Mouse (Mus musculus): ENCODE results near the gene Edar. TPM values are rescaled to one million over a fixed set of nuclear protein-coding genes. Genes with fewer than 3 reads are reported as not detected.
A peak's percentile ranks its signal among the peaks of the same experiment; 100 is the strongest.
"Not testable (repeated sequence)": the region's sequence is repeated elsewhere in the genome, so short reads cannot be mapped to it uniquely, and the experiment has no call there.

Gene Edar
- 2.5 and 3.0 TPM in 2 replicates for polyA plus RNA-seq (2014; fragmentation: Nextera tagmentation; extraction: Ambion mirVana)

GRCm38 (mm10) chr10:58675533-58675932, at the start of gene Edar:
TSS of gene Edar (minus strand) at chr10:58675654.
- 2% methylated on average over 20 of the region's 20 CpGs for WGBS
- H3K27me3 ChIP-seq (ENCODE audit: control insufficient read depth, insufficient read depth, low read length): no peaks in the 10 kb centered on the region
- no peaks in the 10 kb centered on the region for H3K4me1 ChIP-seq (ENCODE audit: control insufficient read depth, insufficient read depth, low read length)
- no peaks in the 10 kb centered on the region for H3K36me3 ChIP-seq (ENCODE audit: control insufficient read depth, insufficient read depth, low read length)
- H3K4me2 ChIP-seq (ENCODE audit: low read depth, severe bottlenecking): peak within 1 kb of the TSS; percentile 42
- H3K9ac ChIP-seq (ENCODE audit: low read length): no peak within 1 kb of the TSS
- peak; percentile 93 for ATAC-seq (ENCODE audit: insufficient number of reproducible peaks, low FRiP score, low TSS enrichment, low read depth)
- peak; percentile 93 for DNase-seq (ENCODE audit: low spot score)
- H3K4me3 ChIP-seq (ENCODE audit: low read depth, low read length): 0 out of 2 replicates have a peak within 1 kb of the TSS, but pooled peaks have one; percentile 19
- no peak within 1 kb of the TSS for H3K27ac ChIP-seq (replicated peaks; ENCODE audit: low read depth, low read length)
- no peaks in the 10 kb centered on the region for H3K9me3 ChIP-seq (ENCODE audit: control insufficient read depth, low read length)

GRCm38 (mm10) chr10:58718110-58718509, 42.7 kb upstream of the Edar start, which contains the start of gene Gm17542:
TSS of gene Gm17542 (minus strand) at chr10:58718210.
- H3K27ac ChIP-seq (replicated peaks; ENCODE audit: low read depth, low read length); H3K4me1 ChIP-seq (ENCODE audit: control insufficient read depth, insufficient read depth, low read length); H3K9ac ChIP-seq (ENCODE audit: low read length); DNase-seq (ENCODE audit: low spot score); H3K4me3 ChIP-seq (ENCODE audit: low read depth, low read length); H3K27me3 ChIP-seq (ENCODE audit: control insufficient read depth, insufficient read depth, low read length); H3K4me2 ChIP-seq (ENCODE audit: low read depth, severe bottlenecking); ATAC-seq (ENCODE audit: insufficient number of reproducible peaks, low FRiP score, low TSS enrichment, low read depth); H3K36me3 ChIP-seq (ENCODE audit: control insufficient read depth, insufficient read depth, low read length); H3K9me3 ChIP-seq (ENCODE audit: control insufficient read depth, low read length): not testable (repeated sequence)

DNA sequence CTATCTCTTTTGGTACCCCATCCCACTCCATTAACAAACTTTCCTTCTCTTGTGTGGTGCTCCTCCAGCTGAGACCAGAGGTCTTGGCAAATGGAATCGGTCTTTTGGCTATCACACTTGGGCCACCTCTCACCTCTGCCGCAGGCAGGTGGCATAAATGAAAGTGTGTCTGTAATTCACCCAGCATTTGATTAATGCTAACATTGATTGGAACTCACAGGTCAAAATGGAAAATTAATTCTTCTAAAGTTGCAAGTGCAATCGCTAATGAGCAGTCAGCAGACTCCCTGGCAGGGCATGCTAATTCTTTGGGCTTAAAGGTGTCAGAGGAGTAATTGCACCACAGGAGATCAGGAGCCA, 39.3 kb upstream of the Edar start:
- 33% methylated on average over 3 of the region's 3 CpGs for WGBS
- Histone ChIP-seq H3K4me2 (ENCODE audit: low read depth, severe bottlenecking) (peak overlapping the region; percentile 18; the same call in 1 of the 2 replicates), H3K4me3 (ENCODE audit: low read depth, low read length) (no peak overlapping the region), H3K36me3 (ENCODE audit: control insufficient read depth, insufficient read depth, low read length) (no peaks in the 10 kb centered on the region), H3K9me3 (ENCODE audit: control insufficient read depth, low read length) (no peaks in the 10 kb centered on the region; the same call in 1 of the 2 replicates), H3K4me1 (ENCODE audit: control insufficient read depth, insufficient read depth, low read length) (no peaks in the 10 kb centered on the region), H3K27ac (replicated peaks; ENCODE audit: low read depth, low read length) (no peak overlapping the region), H3K27me3 (ENCODE audit: control insufficient read depth, insufficient read depth, low read length) (no peaks in the 10 kb centered on the region), H3K9ac (ENCODE audit: low read length) (no peak overlapping the region)
- ATAC-seq (ENCODE audit: insufficient number of reproducible peaks, low FRiP score, low TSS enrichment, low read depth) (no peak), DNase-seq (ENCODE audit: low spot score) (peak; percentile 21)

DNA sequence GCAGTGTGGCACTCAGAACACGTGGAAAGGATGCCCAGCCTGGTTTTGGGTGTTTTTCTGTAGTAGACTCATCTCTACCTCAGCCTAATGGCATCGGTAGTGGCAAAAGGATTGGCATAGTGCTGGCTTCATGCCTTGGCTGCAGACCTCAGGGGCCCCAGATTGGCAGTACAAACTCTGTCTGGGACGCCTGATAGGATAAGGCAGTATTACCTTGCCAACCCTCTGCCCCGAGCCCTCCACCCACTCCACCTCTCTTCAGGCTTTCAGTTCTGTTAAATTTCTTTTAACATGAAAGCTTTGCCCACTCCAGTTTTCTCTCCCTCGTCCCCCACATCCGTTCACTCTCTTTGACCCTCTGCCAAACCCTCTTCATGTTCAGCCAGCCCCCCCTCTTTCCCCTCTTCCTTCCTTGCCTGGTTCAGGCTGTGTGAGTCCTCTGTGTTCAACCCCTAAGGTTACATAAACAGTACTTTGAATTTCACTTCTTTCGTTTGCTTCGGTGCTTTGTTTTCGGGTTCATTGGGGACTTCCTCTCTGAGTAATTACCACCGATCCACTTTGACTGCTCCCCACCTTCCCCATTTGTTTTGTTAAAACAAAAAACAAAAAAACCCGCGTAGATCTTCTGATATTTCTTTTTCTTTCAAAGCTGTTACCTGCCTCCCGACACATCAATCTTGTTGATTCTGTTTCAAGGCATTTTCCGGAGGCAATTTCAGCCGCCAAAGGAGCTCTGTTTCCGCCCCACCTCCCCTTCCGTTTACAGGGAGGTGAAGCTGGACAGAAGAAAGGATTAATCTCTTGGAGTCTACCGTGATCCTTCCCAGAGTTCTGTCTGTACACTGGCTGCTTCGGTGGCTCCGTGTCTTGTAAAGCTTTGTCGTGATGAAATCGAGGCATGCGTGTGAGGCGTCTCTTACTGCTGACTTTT, 38.7 kb upstream of the Edar start:
- H3K9ac ChIP-seq (ENCODE audit: low read length): no peak overlapping the region
- no peaks in the 10 kb centered on the region for H3K27me3 ChIP-seq (ENCODE audit: control insufficient read depth, insufficient read depth, low read length)
- no peaks in the 10 kb centered on the region; the same call in 1 of the 2 replicates for H3K9me3 ChIP-seq (ENCODE audit: control insufficient read depth, low read length)
- no peaks in the 10 kb centered on the region for H3K4me1 ChIP-seq (ENCODE audit: control insufficient read depth, insufficient read depth, low read length)
- ATAC-seq (ENCODE audit: insufficient number of reproducible peaks, low FRiP score, low TSS enrichment, low read depth) (no peak), DNase-seq (ENCODE audit: low spot score) (peak; percentile 47)
- H3K27ac ChIP-seq (replicated peaks; ENCODE audit: low read depth, low read length): no peak overlapping the region
- 30% methylated on average over 24 of the region's 24 CpGs for WGBS
- peak overlapping the region; percentile 18; the same call in 1 of the 2 replicates for H3K4me2 ChIP-seq (ENCODE audit: low read depth, severe bottlenecking)
- H3K4me3 ChIP-seq (ENCODE audit: low read depth, low read length): no peak overlapping the region
- no peaks in the 10 kb centered on the region for H3K36me3 ChIP-seq (ENCODE audit: control insufficient read depth, insufficient read depth, low read length)

DNA sequence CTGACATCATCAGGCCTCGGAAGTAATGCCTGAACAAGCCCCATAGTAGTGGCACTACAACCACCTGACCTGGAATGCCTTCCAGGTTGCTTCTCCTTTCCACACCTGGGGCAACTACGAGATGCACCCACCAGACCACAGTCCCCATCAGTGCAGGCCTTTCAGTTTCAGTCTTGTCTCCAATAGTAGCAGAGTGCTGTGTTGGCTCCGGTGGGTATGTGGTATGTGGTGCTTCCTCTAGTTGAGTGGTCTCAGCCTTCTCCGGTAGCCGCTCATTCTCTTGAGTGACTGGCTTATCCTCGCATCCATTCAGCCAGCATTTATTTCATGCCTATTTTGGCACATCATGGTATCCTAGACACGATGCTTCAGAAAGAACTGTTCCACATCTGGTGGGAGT, 37.8 kb upstream of the Edar start:
- ATAC-seq (ENCODE audit: insufficient number of reproducible peaks, low FRiP score, low TSS enrichment, low read depth) (no peak), DNase-seq (ENCODE audit: low spot score) (no peak)
- no peaks in the 10 kb centered on the region for H3K27me3 ChIP-seq (ENCODE audit: control insufficient read depth, insufficient read depth, low read length)
- H3K4me3 ChIP-seq (ENCODE audit: low read depth, low read length): no peak overlapping the region
- no peaks in the 10 kb centered on the region for H3K4me1 ChIP-seq (ENCODE audit: control insufficient read depth, insufficient read depth, low read length)
- H3K9ac ChIP-seq (ENCODE audit: low read length): no peak overlapping the region
- no peaks in the 10 kb centered on the region; the same call in 1 of the 2 replicates for H3K9me3 ChIP-seq (ENCODE audit: control insufficient read depth, low read length)
- H3K27ac ChIP-seq (replicated peaks; ENCODE audit: low read depth, low read length): no peak overlapping the region
- no peak overlapping the region for H3K4me2 ChIP-seq (ENCODE audit: low read depth, severe bottlenecking)
- no peaks in the 10 kb centered on the region for H3K36me3 ChIP-seq (ENCODE audit: control insufficient read depth, insufficient read depth, low read length)
- WGBS: 96% methylated on average over 7 of the region's 7 CpGs

- H3K4me2 ChIP-seq (ENCODE audit: low read depth, severe bottlenecking): no peak overlapping the region
- DNase-seq (ENCODE audit: low spot score) (no peak), ATAC-seq (ENCODE audit: insufficient number of reproducible peaks, low FRiP score, low TSS enrichment, low read depth) (no peak)
- H3K4me3 ChIP-seq (ENCODE audit: low read depth, low read length): no peak overlapping the region
- H3K4me1 ChIP-seq (ENCODE audit: control insufficient read depth, insufficient read depth, low read length): no peaks in the 10 kb centered on the region
- H3K27me3 ChIP-seq (ENCODE audit: control insufficient read depth, insufficient read depth, low read length): no peaks in the 10 kb centered on the region
- no peaks in the 10 kb centered on the region; the same call in 1 of the 2 replicates for H3K9me3 ChIP-seq (ENCODE audit: control insufficient read depth, low read length)
- H3K36me3 ChIP-seq (ENCODE audit: control insufficient read depth, insufficient read depth, low read length): no peaks in the 10 kb centered on the region
- 98% methylated on average over 4 of the region's 4 CpGs for WGBS
- H3K9ac ChIP-seq (ENCODE audit: low read length): no peak overlapping the region
- H3K27ac ChIP-seq (replicated peaks; ENCODE audit: low read depth, low read length): no peak overlapping the region
These were observed 33.6 kb upstream of the Edar start for GRCm38 (mm10) chr10:58709021-58709420.

DNA sequence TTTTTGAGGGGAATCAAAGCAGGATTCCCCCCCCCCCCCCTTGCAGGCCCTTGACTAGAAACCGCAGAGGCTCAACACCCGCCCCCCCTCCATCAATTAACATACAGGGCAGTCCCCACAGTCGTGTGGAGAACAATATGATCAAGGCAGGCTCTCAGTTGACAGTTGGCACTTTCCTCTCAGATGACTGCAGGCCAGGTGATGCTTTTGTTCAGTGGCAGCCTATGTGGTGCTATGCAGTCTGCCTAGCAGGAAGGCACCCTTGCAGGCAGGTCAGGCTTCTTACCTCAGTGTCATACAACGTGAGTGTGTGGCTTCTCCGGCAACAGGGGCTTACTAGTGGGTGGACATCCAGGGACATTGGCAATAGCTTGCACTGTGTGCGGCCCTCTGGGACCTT, 25.1 kb upstream of the Edar start:
- no peak overlapping the region for H3K4me3 ChIP-seq (ENCODE audit: low read depth, low read length)
- H3K36me3 ChIP-seq (ENCODE audit: control insufficient read depth, insufficient read depth, low read length): no peaks in the 10 kb centered on the region
- no peak for DNase-seq (ENCODE audit: low spot score)
- no peak overlapping the region for H3K9ac ChIP-seq (ENCODE audit: low read length)
- no peaks in the 10 kb centered on the region for H3K4me1 ChIP-seq (ENCODE audit: control insufficient read depth, insufficient read depth, low read length)
- H3K9me3 ChIP-seq (ENCODE audit: control insufficient read depth, low read length): no peaks in the 10 kb centered on the region
- WGBS: 46% methylated on average over 6 of the region's 6 CpGs
- ATAC-seq (ENCODE audit: insufficient number of reproducible peaks, low FRiP score, low TSS enrichment, low read depth): no peak
- no peak overlapping the region for H3K27ac ChIP-seq (replicated peaks; ENCODE audit: low read depth, low read length)
- no peak overlapping the region for H3K4me2 ChIP-seq (ENCODE audit: low read depth, severe bottlenecking)
- H3K27me3 ChIP-seq (ENCODE audit: control insufficient read depth, insufficient read depth, low read length): no peaks in the 10 kb centered on the region

- H3K9ac ChIP-seq (ENCODE audit: low read length): no peak overlapping the region
- no peak overlapping the region for H3K27ac ChIP-seq (replicated peaks; ENCODE audit: low read depth, low read length)
- H3K9me3 ChIP-seq (ENCODE audit: control insufficient read depth, low read length): no peaks in the 10 kb centered on the region
- WGBS: 36% methylated on average over 4 of the region's 4 CpGs
- no peaks in the 10 kb centered on the region for H3K27me3 ChIP-seq (ENCODE audit: control insufficient read depth, insufficient read depth, low read length)
- no peak overlapping the region for H3K4me2 ChIP-seq (ENCODE audit: low read depth, severe bottlenecking)
- H3K4me3 ChIP-seq (ENCODE audit: low read depth, low read length): no peak overlapping the region
- DNase-seq (ENCODE audit: low spot score) (no peak), ATAC-seq (ENCODE audit: insufficient number of reproducible peaks, low FRiP score, low TSS enrichment, low read depth) (no peak)
- no peaks in the 10 kb centered on the region for H3K36me3 ChIP-seq (ENCODE audit: control insufficient read depth, insufficient read depth, low read length)
- H3K4me1 ChIP-seq (ENCODE audit: control insufficient read depth, insufficient read depth, low read length): no peaks in the 10 kb centered on the region
These were observed 24.7 kb upstream of the Edar start for GRCm38 (mm10) chr10:58700160-58700559.

Measured in limb, embryonic 11.5 days (tissue).